Mouse (Mus musculus) lung, adult 18-20 months (tissue): ENCODE results near the gene Ccdc114.
A peak's percentile ranks its signal among the peaks of the same experiment; 100 is the strongest.
"Not testable (repeated sequence)": the region's sequence is repeated elsewhere in the genome, so short reads cannot be mapped to it uniquely, and the experiment has no call there.

ENCODE experiments used
- DNase-seq, 2 experiments: peaks; one replicate each; pipeline ENCODE4 v3.0.0; 2022; ENCODE audit warnings: mixed read lengths in 2 of 2

The Ccdc114 gene

GRCm38 (mm10) chr7:45923762-45924428 lies at the start of gene Ccdc114:
Gene Ccdc114, plus strand, starts transcription at chr7:45924072.
- peak; percentile 86 for DNase-seq

- no peak for DNase-seq
These were observed 47.0 kb upstream of the Ccdc114 start for GRCm38 (mm10) chr7:45876895-45877294.

GRCm38 (mm10) chr7:45878278-45878677 lies 45.6 kb upstream of the Ccdc114 start, which contains the start of gene Grin2d:
Gene Grin2d, minus strand, starts transcription at chr7:45878378.
- DNase-seq = not testable (repeated sequence)

GRCm38 (mm10) chr7:45880531-45880930 lies 43.3 kb upstream of the Ccdc114 start:
- no peak for DNase-seq

- no peak for DNase-seq
These were observed 42.9 kb upstream of the Ccdc114 start for GRCm38 (mm10) chr7:45881011-45881410.

GRCm38 (mm10) chr7:45887246-45887645 lies 36.6 kb upstream of the Ccdc114 start:
- no peak for DNase-seq

- DNase-seq = no peak
These were observed 31.2 kb upstream of the Ccdc114 start for GRCm38 (mm10) chr7:45892651-45893050.

GRCm38 (mm10) chr7:45895931-45896516 lies 27.8 kb upstream of the Ccdc114 start:
- DNase-seq = no peak

- DNase-seq = peak; percentile 98
These were observed 27.2 kb upstream of the Ccdc114 start, which contains the start of the genes Syngr4 and Tmem143 for GRCm38 (mm10) chr7:45896517-45897257. Gene Syngr4, minus strand, starts transcription at chr7:45896714. Gene Tmem143, plus strand, starts transcription at chr7:45896941.

- DNase-seq = peak; percentile 70 to 75
These were observed 26.6 kb upstream of the Ccdc114 start for GRCm38 (mm10) chr7:45897258-45897757.

GRCm38 (mm10) chr7:45898125-45898524 lies 25.7 kb upstream of the Ccdc114 start:
- not testable (repeated sequence) for DNase-seq

GRCm38 (mm10) chr7:45901562-45901961 lies 22.3 kb upstream of the Ccdc114 start:
- peak in 1 of 2 experiments; percentile 23 for DNase-seq

GRCm38 (mm10) chr7:45902481-45903002 lies 21.3 kb upstream of the Ccdc114 start:
- DNase-seq = no peak

GRCm38 (mm10) chr7:45906622-45907021 lies 17.2 kb upstream of the Ccdc114 start:
- no peak for DNase-seq

GRCm38 (mm10) chr7:45908384-45908783 lies 15.5 kb upstream of the Ccdc114 start:
- no peak for DNase-seq

GRCm38 (mm10) chr7:45909145-45909544 lies 14.7 kb upstream of the Ccdc114 start:
- no peak for DNase-seq

- no peak for DNase-seq
These were observed 9.8 kb upstream of the Ccdc114 start for GRCm38 (mm10) chr7:45914067-45914466.

GRCm38 (mm10) chr7:45915011-45915410 lies 8.9 kb upstream of the Ccdc114 start:
- DNase-seq = no peak

GRCm38 (mm10) chr7:45916056-45917003 lies 7.5 kb upstream of the Ccdc114 start:
- DNase-seq = peak; percentile 79 to 82

- no peak for DNase-seq
These were observed 6.7 kb upstream of the Ccdc114 start for GRCm38 (mm10) chr7:45917004-45917704.

- DNase-seq = no peak
These were observed 5.9 kb upstream of the Ccdc114 start for GRCm38 (mm10) chr7:45917926-45918325.
